Comparison of ENCODE assay signal across 8 mouse cellular contexts in genomic region chr11:78159096-78159495, GRCm38 (mm10). TPM values are rescaled to one million over a fixed set of nuclear protein-coding genes. Genes with fewer than 3 reads are reported as not detected.
DNase-seq lines count a peak whose midpoint lies in the region; ATAC-seq lines count a peak whose summit lies in the region.

No protein-coding gene starts in this region.

- peaks cover 16% of the 10 kb centered on the region for H3K4me1 ChIP-seq in forebrain, embryonic 14.5 days (ENCODE audit: control insufficient read depth, insufficient read depth, low read length)
- peaks cover 52% of the 10 kb centered on the region for H3K4me1 ChIP-seq in lung, embryonic 15.5 days

- ATAC-seq in forebrain, embryonic 14.5 days = peak; percentile 44
- ATAC-seq in lung, embryonic 15.5 days (ENCODE audit: borderline replicate concordance, extremely low read depth, low FRiP score, low TSS enrichment) = no peak
- ATAC-seq in neutrophil, adult 5-6 weeks (ENCODE audit: extremely low read depth, insufficient number of reproducible peaks, low FRiP score, poor library complexity, severe bottlenecking) = peak; percentile 91

- H3K27me3 ChIP-seq in forebrain, embryonic 14.5 days (replicated peaks; ENCODE audit: control insufficient read depth, insufficient read depth, low read length) = no peaks in the 10 kb centered on the region
- H3K27me3 ChIP-seq in lung, embryonic 15.5 days = no peaks in the 10 kb centered on the region

- no peak overlapping the region for H3K9ac ChIP-seq in forebrain, embryonic 14.5 days (ENCODE audit: low read length)
- H3K9ac ChIP-seq in lung, embryonic 15.5 days = no peak overlapping the region

- H3K4me3 ChIP-seq in forebrain, embryonic 14.5 days (ENCODE audit: low read depth, low read length) = no peak overlapping the region
- no peak overlapping the region for H3K4me3 ChIP-seq in lung, embryonic 15.5 days

- peaks cover 83% of the 10 kb centered on the region for H3K36me3 ChIP-seq in forebrain, embryonic 14.5 days (ENCODE audit: control insufficient read depth, insufficient read depth, low read length)
- H3K36me3 ChIP-seq in lung, embryonic 15.5 days = peaks cover 70% of the 10 kb centered on the region

- H3K27ac ChIP-seq in forebrain, embryonic 14.5 days (ENCODE audit: low read depth, low read length) = no peak overlapping the region
- H3K27ac ChIP-seq in lung, embryonic 15.5 days = peak overlapping the region; percentile 51; the same call in 1 of the 2 replicates

- no peak overlapping the region for H3K4me2 ChIP-seq in forebrain, embryonic 14.5 days (ENCODE audit: low read length)
- H3K4me2 ChIP-seq in lung, embryonic 15.5 days = no peak overlapping the region

- WGBS in forebrain, embryonic 14.5 days = 35% methylated on average over 2 of the region's 2 CpGs
- WGBS in lung, embryonic 15.5 days = 23% methylated on average over 2 of the region's 2 CpGs

- DNase-seq in ES-CJ7 (ENCODE audit: low read depth, low spot score) = peak; percentile 95
- DNase-seq in c-Kit-positive CD71-positive TER-119-positive erythroid progenitor cells, embryonic 14.5 days (ENCODE audit: low spot score) = peak; percentile 87
- peak; percentile 90 for DNase-seq in forebrain, embryonic 14.5 days (ENCODE audit: low spot score)
- peak; percentile 87 for DNase-seq in heart, postnatal 4 days
- peak; percentile 89 for DNase-seq in layer of hippocampus, adult 11-12 months (ENCODE audit: low spot score)
- DNase-seq in thymus, postnatal 10 days (ENCODE audit: low spot score in 2 of 2) = peak; percentile 73 to 87

- no peaks in the 10 kb centered on the region for H3K9me3 ChIP-seq in forebrain, embryonic 14.5 days (replicated peaks; ENCODE audit: control insufficient read depth, low read length)
- no peaks in the 10 kb centered on the region for H3K9me3 ChIP-seq in lung, embryonic 15.5 days

RNA-seq across cellular contexts. Expression of gene Traf4, which starts 6.3 kb away (rescaled TPM):
- 79.2 and 82.6 TPM in 2 replicates for polyA plus RNA-seq in forebrain, embryonic 14.5 days (2014; fragmentation: Nextera tagmentation; extraction: Ambion mirVana)
- total RNA-seq in heart, postnatal 4 days (2021) = 10 to 100 TPM; 25.8 to 27.5 TPM
- 82.4 and 88.4 TPM in 2 replicates for polyA plus RNA-seq in lung, embryonic 15.5 days (2015; fragmentation: Nextera tagmentation; extraction: Ambion mirVana)
- 9.9 and 12.5 TPM in 2 replicates for total RNA-seq in neutrophil, adult 5-6 weeks (2017)

RNA-seq across cellular contexts. Expression of gene Nek8, which starts 17.4 kb away (rescaled TPM):
- polyA plus RNA-seq in forebrain, embryonic 14.5 days (2014; fragmentation: Nextera tagmentation; extraction: Ambion mirVana) = 4.6 and 5.5 TPM in 2 replicates
- total RNA-seq in heart, postnatal 4 days (2021) = 1 to 10 TPM; 7.7 to 8.6 TPM
- polyA plus RNA-seq in lung, embryonic 15.5 days (2015; fragmentation: Nextera tagmentation; extraction: Ambion mirVana) = 19.2 and 20.3 TPM in 2 replicates
- 14.1 and 16.1 TPM in 2 replicates for total RNA-seq in neutrophil, adult 5-6 weeks (2017)

RNA-seq across cellular contexts. Expression of gene Tlcd1, which starts 17.4 kb away (rescaled TPM):
- 4.4 and 4.5 TPM in 2 replicates for polyA plus RNA-seq in forebrain, embryonic 14.5 days (2014; fragmentation: Nextera tagmentation; extraction: Ambion mirVana)
- 1 to 10 TPM; 8.4 to 9.8 TPM for total RNA-seq in heart, postnatal 4 days (2021)
- polyA plus RNA-seq in lung, embryonic 15.5 days (2015; fragmentation: Nextera tagmentation; extraction: Ambion mirVana) = 20.2 and 22.9 TPM in 2 replicates
- 5.4 and 6.1 TPM in 2 replicates for total RNA-seq in neutrophil, adult 5-6 weeks (2017)

RNA-seq across cellular contexts. Expression of gene Rpl23a, which starts 24.3 kb away (rescaled TPM):
- polyA plus RNA-seq in forebrain, embryonic 14.5 days (2014; fragmentation: Nextera tagmentation; extraction: Ambion mirVana) = 1,011 and 1,206 TPM in 2 replicates
- 1,000 to 10,000 TPM; 1,082 to 1,148 TPM for total RNA-seq in heart, postnatal 4 days (2021)
- 1,297 and 1,378 TPM in 2 replicates for polyA plus RNA-seq in lung, embryonic 15.5 days (2015; fragmentation: Nextera tagmentation; extraction: Ambion mirVana)
- 1,363 and 1,388 TPM in 2 replicates for total RNA-seq in neutrophil, adult 5-6 weeks (2017)

RNA-seq across cellular contexts. Expression of gene Rab34, which starts 29.1 kb away (rescaled TPM):
- polyA plus RNA-seq in forebrain, embryonic 14.5 days (2014; fragmentation: Nextera tagmentation; extraction: Ambion mirVana) = 48.1 and 48.2 TPM in 2 replicates
- total RNA-seq in heart, postnatal 4 days (2021) = 10 to 100 TPM; 25.2 to 28.0 TPM
- polyA plus RNA-seq in lung, embryonic 15.5 days (2015; fragmentation: Nextera tagmentation; extraction: Ambion mirVana) = 141 and 147 TPM in 2 replicates
- total RNA-seq in neutrophil, adult 5-6 weeks (2017) = not detected in 2 replicates
